6 mouse cellular contexts compared by ENCODE assay signal in genomic region chr16:49995822-49996221, GRCm38 (mm10).
"Had no signal": no experiment of that assay in that cellular context is flagged by ENCODE, and none has a peak within 500 bp of the region (broad histone marks: within the 10 kb centered on the region; RNA-seq: fewer than 3 reads in every experiment).

No protein-coding gene starts in this region.

- DNase-seq: kidney, adult 18-20 months; kidney, adult 9 months; layer of hippocampus, adult 9-11 months; liver; thymus, adult 2 months; thymus, postnatal 14 days had no signal
